Mouse (Mus musculus) G1E-ER4 (cell line): ENCODE data around the gene N4bp2. TPM values are rescaled to one million over a fixed set of nuclear protein-coding genes. Genes with fewer than 3 reads are reported as not detected.

Source experiments
- GATA1 ChIP-seq: IDR thresholded peaks from one replicate; pipeline ENCODE4 v1.8.0; 2012; ENCODE audit warnings: low read length, inconsistent platforms
- polyA plus RNA-seq: library from polyadenylated mRNA; stranded (reverse); fragments of >175 nt; gene quantifications from 2 replicates; pipeline ENCODE4 v1.2.3, GENCODE M21; 2012

N4bp2 gene
- polyA plus RNA-seq, 1 experiment = 30.7 TPM

GRCm38 (mm10) chr5:65847656-65848055, 84.3 kb downstream of the N4bp2 start:
- no peak for TF ChIP-seq GATA1

GRCm38 (mm10) chr5:65850765-65851164, 87.4 kb downstream of the N4bp2 start:
- no peak for TF ChIP-seq GATA1

GRCm38 (mm10) chr5:65854786-65855191, 91.5 kb downstream of the N4bp2 start:
- TF ChIP-seq GATA1 = no peak

GRCm38 (mm10) chr5:65855571-65855970, 92.2 kb downstream of the N4bp2 start:
- TF ChIP-seq GATA1 = no peak

GRCm38 (mm10) chr5:65856591-65857411, 93.5 kb downstream of the N4bp2 start:
- no peak for TF ChIP-seq GATA1

- no peak for TF ChIP-seq GATA1
Measured at GRCm38 (mm10) chr5:65857935-65858334, 94.6 kb downstream of the N4bp2 start.

GRCm38 (mm10) chr5:65858355-65858754, 95.0 kb downstream of the N4bp2 start:
- TF ChIP-seq GATA1 = no peak

- no peak for TF ChIP-seq GATA1
Measured at GRCm38 (mm10) chr5:65858898-65859297, 95.6 kb downstream of the N4bp2 start.

GRCm38 (mm10) chr5:65859396-65859795, 96.1 kb downstream of the N4bp2 start:
- TF ChIP-seq GATA1 = no peak

GRCm38 (mm10) chr5:65860281-65861000, 97.1 kb downstream of the N4bp2 start:
- TF ChIP-seq GATA1 = no peak

GRCm38 (mm10) chr5:65861154-65861944, 98.0 kb downstream of the N4bp2 start, which contains the start of gene Rhoh:
TSS of gene Rhoh (plus strand) at chr5:65861213.
- TF ChIP-seq GATA1 = no peak

GRCm38 (mm10) chr5:65862217-65862927, 99.1 kb downstream of the N4bp2 start:
- no peak for TF ChIP-seq GATA1

GRCm38 (mm10) chr5:65863349-65863749, 100.0 kb downstream of the N4bp2 start:
- no peak for TF ChIP-seq GATA1

GRCm38 (mm10) chr5:65864486-65864885, 101.2 kb downstream of the N4bp2 start:
- no peak for TF ChIP-seq GATA1

- no peak for TF ChIP-seq GATA1
Measured at GRCm38 (mm10) chr5:65864946-65865345, 101.6 kb downstream of the N4bp2 start.
